Mouse (Mus musculus): ENCODE measurements around the gene Nom1. TPM values are rescaled to one million over a fixed set of nuclear protein-coding genes. Genes with fewer than 3 reads are reported as not detected.

The Nom1 gene
- total RNA-seq, 2 experiments from 2014 or later = 20.5 to 23.7 TPM

GRCm38 (mm10) chr5:29471396-29471795, 36.9 kb downstream of the Nom1 start:
- no peak for DNase-seq

GRCm38 (mm10) chr5:29471855-29472665, 37.6 kb downstream of the Nom1 start:
- DNase-seq = no peak

- no peak for DNase-seq
Observed at GRCm38 (mm10) chr5:29473551-29474245, 39.2 kb downstream of the Nom1 start.

GRCm38 (mm10) chr5:29474246-29474960, 39.9 kb downstream of the Nom1 start:
- DNase-seq = no peak

GRCm38 (mm10) chr5:29475041-29475440, 40.6 kb downstream of the Nom1 start:
- no peak for DNase-seq

GRCm38 (mm10) chr5:29475556-29475955, 41.1 kb downstream of the Nom1 start:
- no peak for DNase-seq

GRCm38 (mm10) chr5:29476021-29476420, 41.6 kb downstream of the Nom1 start:
- no peak for DNase-seq

- no peak for DNase-seq
Observed at GRCm38 (mm10) chr5:29477474-29478207, 43.2 kb downstream of the Nom1 start.

GRCm38 (mm10) chr5:29478208-29479197, 44.0 kb downstream of the Nom1 start, which contains the start of gene Mnx1:
Gene Mnx1, minus strand, starts transcription at chr5:29478470.
- no peak for DNase-seq

GRCm38 (mm10) chr5:29479198-29479593, 44.7 kb downstream of the Nom1 start:
- DNase-seq = no peak

- DNase-seq = no peak
Observed at GRCm38 (mm10) chr5:29483801-29484200, 49.3 kb downstream of the Nom1 start.

- DNase-seq = no peak
Observed at GRCm38 (mm10) chr5:29484965-29485940, 50.8 kb downstream of the Nom1 start.

GRCm38 (mm10) chr5:29485941-29486320, 51.5 kb downstream of the Nom1 start:
- DNase-seq = no peak

- DNase-seq = no peak
Observed at GRCm38 (mm10) chr5:29487321-29487720, 52.9 kb downstream of the Nom1 start.

GRCm38 (mm10) chr5:29507013-29507412, 72.5 kb downstream of the Nom1 start:
- no peak for DNase-seq
